Mouse (Mus musculus): ENCODE measurements at regions not wholly inside any gene's neighbourhood (a gene's known extent, or its start where the extent isn't known, plus 50 kb on each side); places are given as distances from the start of the nearest gene placed in this dataset.

DNA sequence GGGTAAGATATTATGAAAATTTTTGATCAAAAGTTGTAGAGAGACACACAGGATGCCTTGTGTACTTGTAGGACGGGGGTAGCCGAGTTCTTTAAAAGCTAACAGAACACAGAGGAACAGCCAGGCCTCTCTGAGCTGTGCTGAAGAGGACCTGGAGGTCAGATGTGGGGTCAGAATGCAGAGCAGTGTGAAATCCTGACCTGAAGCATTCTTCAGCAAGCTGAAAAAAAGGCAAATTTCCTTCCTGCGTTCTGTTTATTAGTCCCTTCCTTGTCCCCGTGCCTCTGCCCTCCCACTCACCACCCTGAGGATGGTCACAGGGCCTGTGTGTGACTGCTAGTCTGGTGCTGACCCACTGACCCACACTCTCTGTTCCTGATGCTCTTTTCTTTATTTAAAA, 1197.9 kb upstream of the A1bg start:
- no peak for DNase-seq (ENCODE audit: low spot score)
- no peak overlapping the region for H3K27ac ChIP-seq
- no peak overlapping the region for H3K4me3 ChIP-seq
- no peaks in the 10 kb centered on the region for H3K36me3 ChIP-seq
- H3K27me3 ChIP-seq (ENCODE audit: low read depth, poor library complexity, severe bottlenecking): no peaks in the 10 kb centered on the region
- peaks cover 32% of the 10 kb centered on the region for H3K4me1 ChIP-seq
- no peaks in the 10 kb centered on the region for H3K9me3 ChIP-seq (replicated peaks)
- 29% methylated on average over 4 of the region's 4 CpGs for WGBS

DNA sequence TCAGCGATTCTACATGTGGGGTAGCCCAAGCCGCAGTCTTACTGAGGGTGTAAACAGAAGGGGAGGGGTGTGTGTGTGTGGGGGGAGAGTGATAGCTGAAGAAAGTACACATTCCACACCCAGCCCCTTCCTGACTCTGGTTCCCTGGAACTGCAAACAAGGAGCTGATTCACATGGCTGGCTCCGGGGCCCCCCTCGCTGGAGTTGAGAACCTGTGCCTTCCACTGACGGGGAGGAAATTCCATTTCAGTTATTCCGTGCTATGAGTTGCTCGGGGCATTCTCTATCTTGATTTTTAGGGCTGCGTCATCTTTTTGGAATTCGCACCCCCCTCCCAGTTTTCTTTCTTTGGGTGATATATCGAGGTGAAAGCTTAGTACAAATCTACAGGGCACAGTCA, 1196.2 kb upstream of the A1bg start:
- Histone ChIP-seq H3K27me3 (ENCODE audit: low read depth, poor library complexity, severe bottlenecking) (no peaks in the 10 kb centered on the region), H3K9me3 (replicated peaks) (no peaks in the 10 kb centered on the region), H3K36me3 (no peaks in the 10 kb centered on the region), H3K27ac (no peak overlapping the region), H3K4me3 (no peak overlapping the region), H3K4me1 (peaks cover 32% of the 10 kb centered on the region)
- no peak for DNase-seq (ENCODE audit: low spot score)
- 76% methylated on average over 10 of the region's 10 CpGs for WGBS

DNA sequence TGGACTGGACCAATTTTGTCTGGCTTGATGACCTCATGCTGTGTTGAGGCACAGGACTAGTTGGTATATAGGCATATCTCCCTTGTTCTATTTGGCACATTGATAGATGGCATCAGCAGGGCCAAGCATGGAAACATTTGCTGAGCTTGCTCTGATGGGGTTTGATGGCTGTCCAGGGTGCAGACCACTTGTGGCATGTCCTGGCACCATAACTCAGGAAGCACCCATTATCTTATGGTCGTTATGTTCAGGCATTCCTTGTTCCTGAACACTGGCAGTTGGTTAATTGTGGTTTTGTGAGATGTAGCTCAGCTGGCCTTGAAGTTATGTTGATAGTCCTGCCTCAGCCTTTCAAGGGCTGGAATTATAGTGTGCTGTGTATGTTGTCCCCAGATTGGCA, 1193.4 kb upstream of the A1bg start:
- H3K36me3 ChIP-seq: no peaks in the 10 kb centered on the region
- peaks cover 32% of the 10 kb centered on the region for H3K4me1 ChIP-seq
- H3K9me3 ChIP-seq (replicated peaks): no peaks in the 10 kb centered on the region
- WGBS: 75% methylated on average over 1 of the region's 1 CpGs
- no peak overlapping the region for H3K27ac ChIP-seq
- DNase-seq (ENCODE audit: low spot score): no peak
- no peak overlapping the region for H3K4me3 ChIP-seq
- H3K27me3 ChIP-seq (ENCODE audit: low read depth, poor library complexity, severe bottlenecking): no peaks in the 10 kb centered on the region

DNA sequence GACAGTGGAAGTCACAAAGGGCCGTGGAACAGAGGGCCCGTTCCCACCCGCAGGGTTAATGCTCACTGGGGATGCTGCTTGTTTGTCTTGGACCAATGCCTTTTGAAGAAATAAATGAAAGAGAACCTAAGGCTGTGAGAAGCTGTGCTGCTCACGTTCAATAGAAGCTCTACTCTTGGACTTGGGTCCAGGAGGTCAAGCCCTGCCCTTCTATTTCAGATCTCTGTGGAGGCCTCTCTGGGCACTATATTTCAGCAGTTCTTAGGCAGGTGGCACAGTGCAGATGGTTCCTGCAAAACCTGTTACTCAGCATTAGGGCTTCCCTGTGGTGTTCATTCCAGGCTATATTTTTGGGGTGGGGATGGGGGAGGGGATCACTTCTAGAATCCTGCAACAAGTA, 1192.0 kb upstream of the A1bg start:
- no peak overlapping the region for H3K27ac ChIP-seq
- H3K9me3 ChIP-seq (replicated peaks): no peaks in the 10 kb centered on the region
- WGBS: 91% methylated on average over 4 of the region's 4 CpGs
- DNase-seq (ENCODE audit: low spot score): no peak
- H3K4me1 ChIP-seq: peaks cover 25% of the 10 kb centered on the region
- no peak overlapping the region for H3K4me3 ChIP-seq
- no peaks in the 10 kb centered on the region for H3K27me3 ChIP-seq (ENCODE audit: low read depth, poor library complexity, severe bottlenecking)
- H3K36me3 ChIP-seq: no peaks in the 10 kb centered on the region

DNA sequence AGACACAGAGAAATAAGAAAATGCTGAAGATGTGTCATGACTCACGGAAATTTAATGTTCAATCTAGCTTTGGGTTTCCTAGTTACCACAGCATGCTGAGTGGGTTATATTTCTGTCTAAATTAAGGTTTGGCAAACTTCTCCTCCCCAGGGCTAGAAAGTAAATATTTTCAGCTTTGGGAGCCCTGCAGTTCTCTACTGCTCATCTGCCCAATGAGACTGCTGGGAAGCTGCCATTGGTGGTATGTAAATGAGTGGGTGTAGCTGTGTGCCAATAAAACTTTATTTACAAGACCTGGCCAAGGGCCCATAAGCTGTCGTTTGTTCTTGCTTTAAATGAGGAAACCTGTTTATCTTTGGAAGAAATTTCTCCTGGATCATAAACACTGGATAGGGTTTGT, 1189.3 kb upstream of the A1bg start:
- no peak for DNase-seq (ENCODE audit: low spot score)
- 82% methylated on average over 2 of the region's 2 CpGs for WGBS
- Histone ChIP-seq H3K4me1 (no peaks in the 10 kb centered on the region), H3K27ac (no peak overlapping the region), H3K27me3 (ENCODE audit: low read depth, poor library complexity, severe bottlenecking) (no peaks in the 10 kb centered on the region), H3K4me3 (no peak overlapping the region), H3K9me3 (replicated peaks) (no peaks in the 10 kb centered on the region), H3K36me3 (no peaks in the 10 kb centered on the region)

DNA sequence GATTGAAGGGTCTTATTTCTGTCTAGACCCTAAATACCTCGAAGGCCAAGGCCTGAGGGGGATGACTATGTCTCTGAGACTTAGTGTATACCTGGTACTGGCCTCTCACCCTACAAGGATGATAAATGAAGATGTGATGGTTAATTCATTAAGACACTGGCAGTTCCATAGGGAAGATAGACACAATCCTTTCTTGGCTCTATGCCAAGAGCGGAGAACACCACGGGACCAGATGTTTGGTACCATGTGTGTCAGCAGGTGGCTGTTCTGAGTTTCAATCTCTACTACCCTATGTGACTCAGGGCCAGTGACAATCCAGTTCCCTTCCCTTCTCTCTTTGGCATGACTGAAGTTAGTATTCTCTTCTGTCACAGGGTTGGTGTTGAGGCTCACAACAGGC, 1185.2 kb upstream of the A1bg start:
- WGBS: 92% methylated on average over 3 of the region's 3 CpGs

DNA sequence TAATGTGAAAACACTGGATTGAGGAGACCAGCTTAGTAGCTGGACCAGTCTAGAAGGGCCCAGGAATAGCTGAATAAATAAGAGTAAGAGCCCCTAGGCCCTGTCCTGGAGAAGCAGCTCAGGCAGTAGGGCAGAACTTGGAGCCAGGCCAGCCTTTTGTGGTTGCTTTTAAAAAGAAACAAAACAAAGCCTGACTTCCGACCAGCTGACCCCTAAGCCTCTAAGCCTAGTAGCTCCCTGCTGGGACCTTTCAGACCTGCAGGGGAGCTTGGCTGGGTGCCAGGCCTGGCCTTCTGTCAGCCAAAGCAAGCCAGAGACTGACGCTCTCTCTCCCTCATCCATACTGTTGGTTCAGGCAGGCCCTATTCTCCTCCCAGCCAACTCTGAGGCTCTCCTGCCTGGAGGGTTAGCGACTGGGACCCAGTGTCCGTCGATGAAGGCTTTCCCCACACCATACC, 1183.7 kb upstream of the A1bg start:
- H3K4me1 ChIP-seq: peaks cover 13% of the 10 kb centered on the region; the same call in 1 of the 2 replicates
- no peaks in the 10 kb centered on the region for H3K9me3 ChIP-seq (replicated peaks)
- H3K27me3 ChIP-seq (ENCODE audit: low read depth, poor library complexity, severe bottlenecking): no peaks in the 10 kb centered on the region
- peak; percentile 43 for DNase-seq (ENCODE audit: low spot score)
- peak overlapping the region; percentile 56; the same call in 1 of the 2 replicates for H3K27ac ChIP-seq
- peaks cover 3% of the 10 kb centered on the region; the same call in 1 of the 2 replicates for H3K36me3 ChIP-seq
- 47% methylated on average over 5 of the region's 5 CpGs for WGBS
- no peak overlapping the region for H3K4me3 ChIP-seq

More for the DNA sequence above, 1185.2 kb upstream of the A1bg start:
- DNase-seq (ENCODE audit: low spot score): no peak
- H3K9me3 ChIP-seq (replicated peaks): no peaks in the 10 kb centered on the region
- no peak overlapping the region for H3K27ac ChIP-seq
- H3K4me3 ChIP-seq: no peak overlapping the region
- no peaks in the 10 kb centered on the region for H3K27me3 ChIP-seq (ENCODE audit: low read depth, poor library complexity, severe bottlenecking)
- H3K4me1 ChIP-seq: peaks cover 13% of the 10 kb centered on the region; the same call in 1 of the 2 replicates
- no peaks in the 10 kb centered on the region for H3K36me3 ChIP-seq

DNA sequence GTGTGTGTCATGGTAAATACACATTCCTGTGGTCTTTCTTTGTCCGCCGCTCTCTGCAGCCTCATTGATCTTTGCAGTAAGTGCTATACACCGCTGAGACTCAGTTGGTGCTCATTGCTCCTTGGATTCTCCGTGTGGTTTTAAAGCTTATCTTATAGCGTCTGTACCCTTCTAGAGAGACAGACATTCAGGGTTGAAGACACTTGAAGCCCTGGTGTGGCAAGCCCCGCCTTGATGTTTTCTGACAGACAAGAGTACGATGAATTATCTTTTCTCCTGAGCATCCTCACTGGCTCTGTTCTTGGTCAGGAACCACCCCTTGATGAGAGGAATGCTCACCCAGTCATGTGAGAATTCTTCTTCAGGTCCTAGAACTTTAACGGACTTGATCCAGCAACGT, 1182.7 kb upstream of the A1bg start:
- Histone ChIP-seq H3K4me3 (no peak overlapping the region), H3K9me3 (replicated peaks) (no peaks in the 10 kb centered on the region), H3K4me1 (peaks cover 13% of the 10 kb centered on the region; the same call in 1 of the 2 replicates), H3K36me3 (peaks cover 3% of the 10 kb centered on the region; the same call in 1 of the 2 replicates), H3K27me3 (ENCODE audit: low read depth, poor library complexity, severe bottlenecking) (no peaks in the 10 kb centered on the region), H3K27ac (no peak overlapping the region)
- WGBS: 77% methylated on average over 9 of the region's 9 CpGs
- no peak for DNase-seq (ENCODE audit: low spot score)

DNA sequence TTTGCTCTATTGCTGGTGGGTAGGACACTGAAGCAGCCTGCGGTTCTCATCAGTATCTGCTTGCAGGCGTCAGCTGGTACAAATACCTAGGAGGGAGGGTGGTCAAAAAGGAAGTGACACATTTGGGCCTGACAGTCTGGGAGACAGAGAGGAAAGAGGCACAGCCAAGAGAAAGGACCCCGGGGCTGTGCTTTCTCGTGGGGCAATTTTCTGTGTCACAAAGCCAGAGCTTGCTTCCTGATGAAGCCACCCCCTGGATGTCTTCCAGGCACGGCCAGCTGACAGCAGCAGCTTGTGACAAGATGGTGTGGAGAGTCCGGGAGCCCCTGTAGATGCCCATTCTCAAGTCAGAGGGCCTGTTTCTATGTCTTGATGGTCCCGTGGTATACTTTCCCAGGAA, 1181.8 kb upstream of the A1bg start:
- no peaks in the 10 kb centered on the region for H3K9me3 ChIP-seq (replicated peaks)
- peaks cover 13% of the 10 kb centered on the region; the same call in 1 of the 2 replicates for H3K4me1 ChIP-seq
- DNase-seq (ENCODE audit: low spot score): no peak
- no peak overlapping the region for H3K4me3 ChIP-seq
- peaks cover 3% of the 10 kb centered on the region; the same call in 1 of the 2 replicates for H3K36me3 ChIP-seq
- H3K27me3 ChIP-seq (ENCODE audit: low read depth, poor library complexity, severe bottlenecking): no peaks in the 10 kb centered on the region
- no peak overlapping the region for H3K27ac ChIP-seq
- WGBS: 57% methylated on average over 7 of the region's 7 CpGs

DNA sequence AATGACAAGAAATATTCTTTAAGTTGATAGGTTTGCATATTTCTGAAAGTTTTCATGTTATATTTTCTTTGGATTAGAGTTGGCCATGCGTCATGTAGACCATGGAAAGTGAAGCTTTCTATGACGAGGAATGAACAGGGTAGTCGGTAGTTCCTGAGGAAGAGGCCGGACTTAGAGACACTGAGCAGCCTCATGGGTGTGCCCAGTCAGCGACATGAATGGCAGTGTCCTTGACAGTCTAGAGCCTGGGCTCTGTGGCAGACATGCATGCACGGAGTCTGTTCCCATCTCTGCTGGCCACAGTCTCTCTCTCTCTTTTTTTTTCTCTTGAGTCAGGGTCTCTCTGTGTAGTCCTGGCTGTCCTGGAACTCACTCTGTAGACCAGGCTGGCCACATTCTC, 1176.9 kb upstream of the A1bg start:
- Histone ChIP-seq H3K9me3 (replicated peaks) (no peaks in the 10 kb centered on the region), H3K27ac (no peak overlapping the region), H3K27me3 (ENCODE audit: low read depth, poor library complexity, severe bottlenecking) (no peaks in the 10 kb centered on the region), H3K36me3 (peaks cover 3% of the 10 kb centered on the region; the same call in 1 of the 2 replicates), H3K4me3 (no peak overlapping the region), H3K4me1 (peaks cover 12% of the 10 kb centered on the region)
- DNase-seq (ENCODE audit: low spot score): no peak
- WGBS: 93% methylated on average over 6 of the region's 6 CpGs

DNA sequence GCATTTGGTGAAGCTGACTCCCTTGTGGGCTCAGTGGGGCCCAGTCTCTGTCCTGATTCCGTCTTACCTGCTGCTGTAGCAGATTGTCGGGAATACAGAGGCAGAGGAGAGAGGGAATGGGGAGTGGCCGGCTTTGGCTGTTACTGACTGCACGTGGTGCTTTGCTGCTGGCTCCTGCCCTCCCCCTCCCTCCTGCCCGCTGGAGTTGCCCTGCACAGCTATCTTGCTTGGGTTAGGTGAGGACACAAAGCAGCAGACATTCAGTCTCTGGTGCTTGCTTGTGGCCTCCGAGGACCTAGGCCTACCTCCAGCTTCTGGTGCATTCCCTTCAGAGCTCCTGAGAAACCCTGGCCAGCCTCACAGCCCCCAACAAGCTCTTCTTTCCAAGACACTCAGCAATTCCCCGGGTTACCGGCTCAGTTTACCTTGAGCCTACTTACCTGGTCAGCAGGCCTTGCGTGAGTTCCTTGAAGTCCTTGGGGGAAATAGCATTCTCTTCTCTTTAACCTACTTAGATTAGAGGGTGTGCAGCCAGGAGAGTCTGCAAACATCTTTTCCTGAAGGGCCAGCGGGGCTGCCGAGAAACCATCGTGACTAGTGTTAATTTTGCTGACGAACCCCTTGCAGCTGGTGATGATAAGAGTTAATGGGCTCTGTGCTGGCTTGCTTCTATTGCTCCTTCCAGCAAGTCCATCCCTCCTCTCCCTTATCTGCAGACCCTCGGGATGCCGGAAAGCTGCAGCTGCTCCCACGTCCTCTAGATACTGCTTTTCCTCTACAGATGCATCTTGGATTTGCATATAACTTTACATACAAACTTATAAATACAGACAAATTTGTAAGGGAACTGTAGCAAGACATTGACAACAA, 1176.2 kb upstream of the A1bg start:
- no peak overlapping the region for H3K27ac ChIP-seq
- 37% methylated on average over 16 of the region's 16 CpGs for WGBS
- peak; percentile 38 for DNase-seq (ENCODE audit: low spot score)
- H3K4me1 ChIP-seq: peaks cover 9% of the 10 kb centered on the region
- H3K27me3 ChIP-seq (ENCODE audit: low read depth, poor library complexity, severe bottlenecking): no peaks in the 10 kb centered on the region
- H3K9me3 ChIP-seq (replicated peaks): no peaks in the 10 kb centered on the region
- no peak overlapping the region for H3K4me3 ChIP-seq
- H3K36me3 ChIP-seq: peaks cover 3% of the 10 kb centered on the region; the same call in 1 of the 2 replicates

DNA sequence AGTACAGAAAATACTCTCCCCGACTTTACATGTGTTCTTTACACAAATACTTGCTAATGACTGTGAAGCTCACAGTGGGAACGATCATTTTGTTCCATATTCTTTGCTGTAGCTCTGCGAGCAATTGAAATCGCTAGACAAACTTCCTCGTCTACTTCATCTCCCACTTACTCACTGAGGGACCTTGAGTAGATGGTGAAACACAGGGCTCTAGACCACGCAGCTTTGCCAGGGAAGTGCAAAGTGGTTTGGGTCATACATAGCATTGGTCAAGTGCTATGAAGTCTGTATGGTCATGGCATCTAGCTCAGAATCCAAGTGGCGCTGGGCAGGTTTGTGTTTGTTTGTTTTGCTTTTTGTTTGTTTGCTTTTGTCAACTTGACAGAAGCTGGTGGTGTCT, 1174.0 kb upstream of the A1bg start:
- Histone ChIP-seq H3K27me3 (ENCODE audit: low read depth, poor library complexity, severe bottlenecking) (no peaks in the 10 kb centered on the region), H3K4me1 (peaks cover 24% of the 10 kb centered on the region), H3K4me3 (no peak overlapping the region), H3K27ac (no peak overlapping the region), H3K9me3 (replicated peaks) (no peaks in the 10 kb centered on the region), H3K36me3 (no peaks in the 10 kb centered on the region)
- 87% methylated on average over 7 of the region's 7 CpGs for WGBS
- DNase-seq (ENCODE audit: low spot score): no peak

DNA sequence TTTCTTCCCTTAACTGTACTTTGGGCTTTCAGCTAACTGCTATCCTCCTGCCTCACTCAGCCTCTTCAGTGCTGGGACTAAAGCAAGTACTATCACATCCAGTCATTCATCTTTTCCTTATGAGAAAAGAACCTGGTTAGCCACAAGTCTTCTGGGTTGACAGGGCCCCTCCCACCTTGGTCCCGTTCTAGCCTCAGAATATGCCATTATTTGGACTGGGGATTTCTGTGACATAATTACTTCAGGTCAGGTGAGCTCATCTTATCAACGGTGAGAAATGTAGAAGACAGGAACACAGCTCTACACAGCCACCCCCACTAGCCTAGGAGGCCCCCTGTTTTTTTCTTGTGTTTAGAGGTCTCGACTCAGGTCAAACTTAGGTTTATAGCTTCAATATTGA, 1172.4 kb upstream of the A1bg start:
- Histone ChIP-seq H3K4me1 (peaks cover 27% of the 10 kb centered on the region), H3K27ac (no peak overlapping the region), H3K36me3 (no peaks in the 10 kb centered on the region), H3K27me3 (ENCODE audit: low read depth, poor library complexity, severe bottlenecking) (no peaks in the 10 kb centered on the region), H3K9me3 (replicated peaks) (no peaks in the 10 kb centered on the region), H3K4me3 (no peak overlapping the region)
- no peak for DNase-seq (ENCODE audit: low spot score)
- WGBS: 87% methylated on average over 3 of the region's 3 CpGs

Data from limb, embryonic 10.5 days (tissue).